Mouse (Mus musculus): Measurements from ENCODE around the gene Fgd2.
"Not testable (repeated sequence)": the region's sequence is repeated elsewhere in the genome, so short reads cannot be mapped to it uniquely, and the experiment has no call there.

The Fgd2 gene

GRCm38 (mm10) chr17:29360761-29361221 lies at the start of gene Fgd2:
TSS of gene Fgd2 (plus strand) at chr17:29360914.
- DNase-seq = no peak

DNA sequence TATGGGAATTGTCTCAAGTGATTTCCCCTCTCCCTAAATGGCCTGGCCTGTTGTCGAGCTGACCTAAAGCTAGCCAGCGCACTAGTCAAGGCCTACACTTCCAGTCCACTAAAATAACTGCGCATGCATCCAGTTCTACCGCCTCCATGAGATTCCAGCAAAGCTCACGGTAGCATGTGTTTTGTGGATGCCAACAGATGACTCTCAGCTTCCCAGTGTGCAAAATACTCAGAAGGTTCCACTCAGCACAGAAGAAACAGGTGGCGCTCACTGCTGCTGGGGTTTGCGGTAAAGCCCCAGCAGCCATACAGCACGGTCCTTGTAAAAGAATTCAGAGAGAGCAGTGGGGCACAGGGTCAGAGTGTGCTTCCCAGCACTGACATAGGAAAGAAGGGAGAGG lies 49.1 kb upstream of the Fgd2 start:
- DNase-seq = no peak

GRCm38 (mm10) chr17:29312082-29312481 lies 48.6 kb upstream of the Fgd2 start:
- DNase-seq = no peak

DNA sequence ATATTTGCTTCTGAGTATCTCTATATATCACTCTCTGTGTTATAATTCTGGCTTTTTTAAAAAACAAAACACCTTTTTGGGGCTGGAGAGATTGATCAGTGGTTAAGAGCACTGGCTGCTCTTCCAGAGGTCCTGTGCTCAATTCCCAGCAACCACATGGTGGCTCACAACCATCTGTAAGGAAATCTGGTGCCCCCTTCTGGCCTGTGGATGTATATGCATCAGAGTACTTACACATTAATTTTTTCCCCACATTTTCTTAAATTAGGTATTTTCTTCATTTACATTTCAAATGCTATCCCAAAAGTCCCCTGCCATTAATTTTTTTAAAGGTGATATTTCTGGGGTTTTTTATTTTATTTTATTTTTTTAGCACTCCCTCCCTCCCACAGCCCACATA lies 47.4 kb upstream of the Fgd2 start:
- DNase-seq = no peak

GRCm38 (mm10) chr17:29315672-29316465 lies 44.8 kb upstream of the Fgd2 start:
- no peak for DNase-seq

DNA sequence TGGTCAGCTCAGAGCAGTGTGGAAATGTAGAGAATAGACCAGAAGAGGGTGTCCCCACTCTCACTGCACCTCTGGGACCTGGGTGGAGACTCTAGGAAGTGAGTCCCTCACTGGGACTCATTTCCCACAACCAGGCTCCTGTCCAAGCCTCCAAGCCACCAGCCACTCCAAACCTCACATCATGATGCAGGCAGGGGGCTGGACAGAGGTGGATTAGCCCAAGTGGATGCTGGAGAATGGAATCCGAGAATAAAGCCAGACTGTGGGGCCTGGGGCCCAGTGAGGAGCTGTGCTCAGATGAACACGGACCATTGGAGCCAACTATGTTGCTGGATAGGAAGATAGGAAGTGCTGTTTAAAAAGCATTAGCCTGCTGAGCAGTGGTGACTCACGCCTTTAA lies 43.8 kb upstream of the Fgd2 start:
- DNase-seq = no peak

DNA sequence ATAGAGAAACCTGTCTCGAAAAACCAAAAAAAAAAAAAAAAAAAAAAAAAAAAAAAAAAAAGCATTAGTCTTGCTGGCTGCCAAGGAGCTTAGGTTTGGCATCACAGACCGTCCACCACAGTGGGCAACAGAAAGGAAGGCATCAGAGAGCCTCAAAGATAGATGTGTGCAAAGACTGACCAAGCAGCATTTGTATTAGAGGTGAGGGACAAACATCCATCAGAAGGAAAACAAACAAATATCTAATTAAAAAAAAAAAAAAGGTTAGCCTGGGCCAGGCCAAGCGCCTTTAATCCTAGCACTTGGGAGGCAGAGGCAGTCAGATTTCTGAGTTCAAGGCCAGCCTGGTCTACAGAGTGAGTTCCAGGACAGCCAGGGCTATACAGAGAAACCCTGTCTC lies 43.3 kb upstream of the Fgd2 start, which contains the start of gene Pi16:
TSS of gene Pi16 (plus strand) at position 301 of the 400 bp plus-strand sequence.
- DNase-seq = not testable (repeated sequence)

- no peak for DNase-seq
Observed at GRCm38 (mm10) chr17:29318731-29319250, 41.9 kb upstream of the Fgd2 start.

GRCm38 (mm10) chr17:29319476-29319875 lies 41.2 kb upstream of the Fgd2 start:
- DNase-seq = no peak

DNA sequence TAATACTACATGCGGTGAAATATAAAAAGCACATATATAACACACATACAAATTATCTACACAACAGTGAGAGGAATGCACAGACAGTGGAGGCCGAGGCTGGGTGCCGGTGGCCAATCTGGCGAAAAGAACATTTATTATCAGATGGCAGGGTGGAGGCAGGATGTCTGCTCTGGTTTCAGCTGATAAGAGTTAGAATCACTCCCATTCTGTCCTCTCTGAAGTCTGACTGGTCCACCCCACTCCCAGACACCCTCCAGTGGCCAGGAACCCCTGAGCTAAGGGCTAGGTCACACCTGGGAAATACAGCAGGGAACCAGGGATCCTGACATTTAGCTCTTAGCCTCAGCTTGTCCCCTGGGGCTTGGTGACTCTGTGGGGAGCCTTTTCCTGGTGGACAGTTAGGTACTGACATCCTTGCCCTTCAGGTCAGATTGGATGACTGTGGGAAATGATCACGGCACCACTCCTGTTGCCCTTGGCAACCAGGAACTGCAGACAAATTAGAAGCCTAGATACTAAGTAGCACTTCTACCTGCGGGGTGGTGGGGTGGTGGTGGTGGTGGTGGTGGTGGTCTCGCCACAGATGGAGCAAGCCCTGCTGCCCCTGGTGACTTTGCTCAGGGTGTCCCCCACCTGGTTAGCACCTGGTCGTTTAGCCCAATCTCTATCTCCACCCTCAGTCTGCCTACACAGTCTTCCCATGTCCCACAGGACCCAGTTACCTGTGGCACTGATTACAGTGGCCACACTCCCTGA lies 40.7 kb upstream of the Fgd2 start:
- DNase-seq = no peak

DNA sequence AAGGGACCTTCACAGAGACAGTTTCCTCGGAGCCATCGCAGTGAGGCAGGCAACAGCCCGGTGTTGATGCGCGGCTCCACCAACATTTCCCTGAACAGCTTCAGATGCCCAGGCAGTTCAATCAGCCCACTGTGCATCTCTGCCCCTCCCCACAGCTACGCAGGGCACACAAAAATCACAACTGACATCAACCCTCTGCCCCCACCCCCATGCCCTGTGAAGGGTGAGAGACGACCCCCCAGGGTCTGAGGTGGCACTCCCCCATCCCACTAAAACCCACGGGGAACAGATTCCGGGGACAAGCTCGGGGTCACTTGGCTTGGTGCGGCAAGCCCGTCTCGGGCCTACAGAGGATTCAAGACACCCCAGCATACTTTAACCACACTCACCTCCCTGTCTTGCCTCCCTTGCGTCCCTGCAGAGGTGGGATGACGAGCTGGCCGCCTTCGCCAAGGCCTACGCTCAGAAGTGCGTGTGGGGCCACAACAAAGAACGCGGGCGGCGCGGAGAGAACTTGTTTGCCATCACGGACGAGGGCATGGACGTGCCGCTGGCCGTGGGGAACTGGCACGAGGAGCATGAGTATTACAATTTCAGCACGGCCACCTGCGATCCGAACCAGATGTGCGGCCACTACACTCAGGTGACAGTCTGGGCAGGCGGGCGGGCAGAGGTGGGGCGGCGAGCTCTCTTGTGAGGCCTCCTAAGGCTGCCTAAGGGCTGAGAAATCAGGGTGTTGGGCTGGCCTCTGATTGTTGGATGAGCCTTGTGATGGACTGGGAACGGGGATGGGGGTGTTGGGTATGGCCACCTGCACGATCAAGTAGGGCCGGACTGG lies 38.7 kb upstream of the Fgd2 start:
- peak; percentile 17 for DNase-seq

DNA sequence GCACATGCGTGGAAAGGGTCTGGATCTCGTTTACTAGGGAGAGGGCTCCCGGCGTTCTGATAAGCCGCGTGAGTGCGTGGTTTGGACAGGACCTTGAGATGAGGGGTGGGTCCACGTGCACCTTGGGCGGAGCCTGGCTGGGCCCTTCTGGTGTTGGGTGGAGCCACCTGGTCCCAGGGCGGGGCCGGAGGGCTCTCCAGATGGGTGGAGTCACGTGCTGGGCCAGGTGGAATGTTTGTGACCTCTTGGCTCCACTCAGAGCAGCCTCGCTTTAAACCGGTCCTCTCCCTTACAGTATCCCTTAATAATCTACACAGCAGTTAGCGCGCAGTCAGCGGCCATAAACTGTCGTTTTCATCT lies 38.1 kb upstream of the Fgd2 start:
- DNase-seq = peak; percentile 71

DNA sequence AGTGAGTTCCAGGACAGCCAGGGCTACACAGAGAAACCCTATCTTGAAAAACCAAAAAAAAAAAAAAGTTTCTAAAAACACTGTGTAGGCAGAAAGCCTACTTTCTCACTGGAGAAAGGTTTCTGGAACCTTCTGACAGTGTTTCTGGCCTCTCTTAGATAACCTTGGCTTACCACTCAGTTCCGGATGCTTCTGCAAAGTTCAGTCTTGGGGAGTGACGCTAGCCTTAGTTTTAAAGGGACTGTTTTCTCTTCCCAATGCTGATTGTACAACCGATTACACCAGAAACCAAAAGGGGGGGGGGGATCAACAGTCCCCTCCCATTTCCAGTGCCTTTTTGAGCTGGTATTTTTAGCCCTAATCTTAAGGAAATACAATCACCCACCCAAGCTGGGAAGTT lies 37.1 kb upstream of the Fgd2 start:
- DNase-seq = no peak

- no peak for DNase-seq
Observed at GRCm38 (mm10) chr17:29325831-29326230, 34.9 kb upstream of the Fgd2 start.

GRCm38 (mm10) chr17:29326531-29327529 lies 33.9 kb upstream of the Fgd2 start:
- DNase-seq = peak; percentile 67

DNA sequence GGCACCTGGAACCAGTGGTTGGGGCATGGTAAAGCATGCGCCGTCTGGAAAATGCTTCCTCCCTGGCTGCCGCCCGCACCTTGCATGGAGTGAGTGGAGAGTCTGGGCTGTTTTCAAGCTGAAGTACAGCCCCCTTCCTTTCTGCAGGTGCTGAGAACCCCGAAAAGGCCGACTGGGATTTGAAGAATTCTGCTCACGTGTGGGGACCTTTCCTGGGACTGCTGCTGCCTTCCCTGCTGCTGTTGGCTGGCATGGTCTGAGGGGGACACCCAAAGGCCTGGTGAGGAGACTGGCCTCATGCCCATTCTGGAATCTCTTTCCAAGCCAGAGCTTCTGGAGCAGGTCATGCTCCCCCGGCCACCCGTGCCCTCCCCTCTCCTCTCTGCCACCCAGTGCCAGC lies 33.0 kb upstream of the Fgd2 start:
- DNase-seq = no peak

DNA sequence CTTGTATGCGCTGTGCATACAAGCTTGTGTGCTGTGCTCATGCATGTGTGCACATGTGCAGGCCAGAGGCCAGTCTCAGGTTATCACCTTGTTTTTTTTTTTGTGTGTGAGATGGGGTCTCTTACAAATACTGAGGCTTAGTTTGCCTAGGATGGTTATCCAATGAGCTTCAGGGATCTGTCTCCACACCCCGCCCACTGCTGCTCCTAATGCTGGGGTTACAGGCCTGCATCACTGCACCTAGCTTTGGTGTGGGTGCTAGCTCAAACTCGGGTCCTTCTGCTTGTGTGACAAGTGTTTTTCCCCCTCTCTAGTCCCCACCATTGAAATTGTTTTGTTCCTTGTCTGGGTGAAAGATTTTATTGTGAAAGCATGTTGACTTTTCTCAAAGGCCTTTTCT lies 30.5 kb upstream of the Fgd2 start:
- peak; percentile 8 for DNase-seq

- DNase-seq = peak; percentile 47
Observed at GRCm38 (mm10) chr17:29330671-29331410, 29.9 kb upstream of the Fgd2 start.

DNA sequence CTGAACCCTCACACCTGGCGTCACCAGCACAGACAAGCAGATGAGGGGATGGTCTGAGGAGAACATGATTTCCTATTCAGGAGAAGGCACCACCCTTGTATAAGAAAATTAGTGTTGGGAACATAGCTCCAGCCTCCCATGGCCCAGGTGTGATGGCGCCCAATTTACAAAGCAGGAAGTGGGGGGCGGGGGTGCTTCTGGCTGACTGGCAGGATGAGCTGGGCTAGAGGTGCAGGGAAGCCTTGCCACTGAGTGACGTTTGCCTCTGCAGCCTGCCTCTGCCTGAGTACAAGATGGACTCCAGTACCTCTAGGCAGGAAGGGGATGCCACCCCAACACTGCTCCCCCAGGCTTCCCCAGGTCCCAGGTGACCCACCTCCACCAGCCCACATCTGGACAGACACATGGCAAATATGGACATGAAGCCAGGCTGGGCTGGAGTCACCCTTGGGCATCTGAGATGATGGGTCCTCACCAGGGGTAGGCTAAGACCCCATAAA lies 28.5 kb upstream of the Fgd2 start:
- DNase-seq = no peak

GRCm38 (mm10) chr17:29336266-29336990 lies 24.3 kb upstream of the Fgd2 start:
- DNase-seq = peak; percentile 6

All from kidney, postnatal 10 days (tissue).